Mouse (Mus musculus): ENCODE measurements around the gene Ypel1.
A peak's percentile ranks its signal among the peaks of the same experiment; 100 is the strongest.

Gene Ypel1

GRCm38 (mm10) chr16:17088346-17088745, 18.9 kb downstream of the Ypel1 start:
- DNase-seq = no peak

- DNase-seq = no peak
Observed at GRCm38 (mm10) chr16:17096938-17097337, 27.4 kb downstream of the Ypel1 start.

- no peak for DNase-seq
Observed at GRCm38 (mm10) chr16:17102630-17103220, 33.2 kb downstream of the Ypel1 start.

- DNase-seq = no peak
Observed at GRCm38 (mm10) chr16:17104600-17104999, 35.1 kb downstream of the Ypel1 start.

- DNase-seq = peak; percentile 48 to 60
Observed at GRCm38 (mm10) chr16:17110771-17111743, 41.6 kb downstream of the Ypel1 start, which contains the start of gene Ppil2. Gene Ppil2 (minus strand): TSS chr16:17111257.

- DNase-seq = no peak
Observed at GRCm38 (mm10) chr16:17117309-17117799, 47.9 kb downstream of the Ypel1 start.

- no peak for DNase-seq
Observed at GRCm38 (mm10) chr16:17121569-17121968, 52.1 kb downstream of the Ypel1 start.

- no peak for DNase-seq
Observed at GRCm38 (mm10) chr16:17124119-17124870, 54.8 kb downstream of the Ypel1 start.

GRCm38 (mm10) chr16:17124871-17125520, 55.5 kb downstream of the Ypel1 start, which contains the start of gene 2610318N02Rik:
Gene 2610318N02Rik (minus strand): TSS chr16:17125167.
- DNase-seq = peak; percentile 56 to 59

GRCm38 (mm10) chr16:17127292-17127691, 57.8 kb downstream of the Ypel1 start:
- peak in 1 of 2 experiments; percentile 42 for DNase-seq

- DNase-seq = peak in 1 of 2 experiments; percentile 34
Observed at GRCm38 (mm10) chr16:17131191-17132088, 61.9 kb downstream of the Ypel1 start.

- peak; percentile 88 to 97 for DNase-seq
Observed at GRCm38 (mm10) chr16:17132089-17132905, 62.8 kb downstream of the Ypel1 start, which contains the start of gene Sdf2l1. Gene Sdf2l1 (minus strand): TSS chr16:17132383.

GRCm38 (mm10) chr16:17132906-17133200, 63.4 kb downstream of the Ypel1 start:
- DNase-seq = no peak
